Mouse (Mus musculus) liver, embryonic 15.5 days (tissue): ENCODE measurements around the gene Glmp. TPM values are rescaled to one million over a fixed set of nuclear protein-coding genes. Genes with fewer than 3 reads are reported as not detected.

Experiments used
- ATAC-seq: fragments of 200-750 bp; cut with Nextera tagmentation; 2 replicates; pipeline ENCODE4 v1.8.0; 2017; ENCODE audit warnings: moderate number of reproducible peaks, mild to moderate bottlenecking, moderate library complexity; ENCODE audit not compliant: insufficient read depth
- H3K27ac ChIP-seq: fragments of 300-500 bp; sonication (generic); replicated peaks from 2 replicates; pipeline ENCODE4 v1.5.1; 2015; ENCODE audit warnings: mild to moderate bottlenecking, inconsistent platforms
- H3K27me3 ChIP-seq: fragments of 300-500 bp; sonication (generic); 2 replicates; pipeline ENCODE4 v1.6.1; 2015; ENCODE audit warnings: mild to moderate bottlenecking, inconsistent platforms
- H3K36me3 ChIP-seq: fragments of 300-500 bp; sonication (generic); replicated peaks from 2 replicates; pipeline ENCODE4 v1.6.1; 2015; ENCODE audit warnings: moderate library complexity, mild to moderate bottlenecking, inconsistent platforms
- H3K4me1 ChIP-seq: fragments of 300-500 bp; sonication (generic); replicated peaks from 2 replicates; pipeline ENCODE4 v1.6.1; 2015; ENCODE audit warnings: inconsistent platforms
- H3K4me2 ChIP-seq: fragments of 300-500 bp; sonication (generic); 2 replicates; pipeline ENCODE4 v1.6.1; 2015; ENCODE audit warnings: moderate library complexity, mild to moderate bottlenecking, inconsistent platforms
- H3K4me3 ChIP-seq: fragments of 300-500 bp; sonication (generic); replicated peaks from 2 replicates; pipeline ENCODE4 v1.5.1; 2015; ENCODE audit warnings: mild to moderate bottlenecking, inconsistent platforms
- H3K9ac ChIP-seq: fragments of 300-500 bp; sonication (generic); 2 replicates; pipeline ENCODE4 v1.6.1; 2015; ENCODE audit warnings: moderate library complexity, mild to moderate bottlenecking, inconsistent platforms
- H3K9me3 ChIP-seq: fragments of 300-500 bp; sonication (generic); replicated peaks from 2 replicates; pipeline ENCODE4 v1.6.1; 2016; ENCODE audit warnings: inconsistent platforms
- WGBS: fragments of 180-500 bp; shearing (Covaris S2); methylation state at CpG from one replicate; pipeline ENCODE4 v1.1.7; 2015; ENCODE audit warnings: mixed read lengths; ENCODE audit not compliant: insufficient replicate concordance; 5-methylcytosine and 5-hydroxymethylcytosine counted together
- polyA plus RNA-seq: library from polyadenylated mRNA; unstranded; fragments of >200 nt; fragmentation: Nextera tagmentation; extraction: Ambion mirVana; gene quantifications from 2 replicates; pipeline ENCODE4 v1.2.1, GENCODE M21; 2015

Glmp gene
- polyA plus RNA-seq, 1 experiment from 2014 or later = 92.0 TPM

DNA sequence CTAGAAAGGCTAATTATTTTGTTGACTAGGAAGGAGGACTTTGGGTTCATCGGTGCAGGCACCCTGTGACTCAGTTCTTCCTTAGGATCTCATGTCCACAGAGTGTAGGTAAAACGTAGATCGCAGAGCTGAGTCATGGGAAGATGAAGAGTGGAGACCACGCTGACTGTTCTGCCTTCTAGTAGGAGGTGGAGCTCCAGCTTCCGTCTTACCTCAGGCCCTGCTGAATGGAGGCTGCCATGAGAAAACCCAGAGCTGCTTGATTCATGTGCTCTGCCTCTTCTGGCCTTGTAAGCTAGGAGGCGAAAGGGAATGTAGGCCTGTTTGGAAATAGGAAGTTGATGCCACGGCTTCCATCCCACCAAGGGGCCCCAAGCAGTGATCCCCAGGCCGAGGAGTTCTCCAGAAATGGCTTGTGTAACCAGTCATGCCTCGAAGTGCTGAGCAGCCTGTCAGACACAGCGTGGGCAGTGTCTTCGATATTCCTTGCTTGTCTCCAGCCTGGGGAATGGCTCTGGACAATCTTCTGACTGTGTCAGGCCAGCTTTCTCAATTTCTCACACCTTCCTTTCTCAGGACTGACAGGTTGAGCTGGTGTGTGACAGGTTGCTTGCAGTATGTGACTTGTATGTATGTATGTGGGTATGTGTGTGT, 12.7 kb downstream of the Glmp start:
- peak; percentile 35 for ATAC-seq
- Histone ChIP-seq H3K4me2 (peak overlapping the region; percentile 84), H3K9ac (peak overlapping the region; percentile 88), H3K36me3 (peaks cover 22% of the 10 kb centered on the region), H3K27me3 (no peaks in the 10 kb centered on the region), H3K27ac (peak overlapping the region; percentile 96), H3K9me3 (no peaks in the 10 kb centered on the region), H3K4me1 (peaks cover 76% of the 10 kb centered on the region), H3K4me3 (peak overlapping the region; percentile 73)
- 25% methylated on average over 11 of the region's 11 CpGs for WGBS

DNA sequence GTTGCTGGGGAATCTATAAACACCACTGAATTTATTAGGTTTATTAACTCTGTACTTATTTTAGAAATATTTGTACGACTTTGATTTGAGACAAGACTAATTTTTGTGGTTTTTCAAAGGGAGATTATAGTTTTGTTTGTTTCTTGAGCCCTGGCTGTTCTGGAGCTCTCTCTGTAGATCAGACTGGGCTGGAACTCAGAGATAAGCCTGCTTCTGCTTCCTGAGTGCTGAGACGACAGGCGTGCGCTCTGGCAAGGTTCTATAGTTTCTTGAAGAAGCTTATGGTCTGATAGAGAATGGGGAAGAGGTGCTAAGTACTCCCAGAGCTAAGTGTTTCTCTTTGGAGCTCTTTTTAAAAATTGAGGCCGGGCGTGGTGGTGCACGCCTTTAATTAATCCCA, 13.5 kb downstream of the Glmp start:
- Histone ChIP-seq H3K36me3 (peaks cover 30% of the 10 kb centered on the region), H3K4me3 (peak overlapping the region; percentile 73), H3K9ac (peak overlapping the region; percentile 39), H3K9me3 (no peaks in the 10 kb centered on the region), H3K4me2 (peak overlapping the region; percentile 84), H3K27me3 (no peaks in the 10 kb centered on the region), H3K4me1 (peaks cover 72% of the 10 kb centered on the region), H3K27ac (peak overlapping the region; percentile 96)
- 14% methylated on average over 7 of the region's 7 CpGs for WGBS
- ATAC-seq = peak; percentile 41

DNA sequence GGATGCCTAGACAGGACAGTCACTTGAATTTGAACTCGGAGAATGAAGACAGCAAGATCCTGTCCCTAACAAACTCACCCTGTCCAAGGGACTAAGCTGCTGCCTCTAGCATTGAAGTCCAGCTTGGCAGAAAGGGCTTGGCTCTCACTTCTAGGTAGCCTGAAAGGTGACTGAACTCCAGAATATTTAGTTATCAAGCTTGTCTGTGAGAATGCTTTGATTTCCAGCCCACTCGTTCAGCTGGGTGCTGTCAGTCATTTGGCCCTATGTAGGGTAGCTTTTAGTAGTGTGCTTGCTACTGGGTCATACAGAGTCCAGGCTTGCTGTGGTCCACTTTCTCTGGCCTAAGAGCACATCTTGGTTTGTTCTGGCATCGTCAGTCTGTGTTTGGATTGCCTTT, 14.2 kb downstream of the Glmp start:
- Histone ChIP-seq H3K36me3 (peaks cover 37% of the 10 kb centered on the region), H3K9ac (peak overlapping the region; percentile 39), H3K9me3 (no peaks in the 10 kb centered on the region), H3K4me3 (peak overlapping the region; percentile 73), H3K27me3 (no peaks in the 10 kb centered on the region), H3K4me1 (peaks cover 65% of the 10 kb centered on the region), H3K4me2 (peak overlapping the region; percentile 84), H3K27ac (peak overlapping the region; percentile 96)
- ATAC-seq = no peak
- 57% methylated on average over 3 of the region's 3 CpGs for WGBS

DNA sequence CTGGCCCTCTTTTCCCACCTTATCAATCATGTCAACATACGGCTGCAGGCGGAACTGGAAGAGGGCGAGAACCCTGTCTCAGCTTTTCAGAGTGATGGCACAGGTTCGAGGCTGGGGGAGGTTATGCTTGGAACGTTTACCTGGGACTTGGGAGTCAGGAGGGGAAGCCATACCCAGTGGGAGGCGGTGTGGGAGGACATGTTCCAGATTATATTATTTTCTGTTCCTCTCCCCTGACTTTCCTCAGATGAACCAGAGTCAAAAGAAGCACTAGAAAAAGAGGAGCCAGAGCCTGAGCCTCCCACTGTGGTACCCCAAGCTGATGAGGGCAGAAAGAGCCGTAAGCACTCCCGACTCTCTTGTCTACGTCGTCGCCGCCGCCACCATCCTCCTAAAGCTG, 25.9 kb downstream of the Glmp start:
- ATAC-seq = no peak
- no peaks in the 10 kb centered on the region for H3K27me3 ChIP-seq
- H3K36me3 ChIP-seq = peaks cover 100% of the 10 kb centered on the region
- H3K27ac ChIP-seq = no peak overlapping the region
- no peak overlapping the region for H3K4me3 ChIP-seq
- 86% methylated on average over 13 of the region's 13 CpGs for WGBS
- no peaks in the 10 kb centered on the region for H3K4me1 ChIP-seq
- no peak overlapping the region for H3K9ac ChIP-seq
- no peaks in the 10 kb centered on the region for H3K9me3 ChIP-seq
- H3K4me2 ChIP-seq = no peak overlapping the region

DNA sequence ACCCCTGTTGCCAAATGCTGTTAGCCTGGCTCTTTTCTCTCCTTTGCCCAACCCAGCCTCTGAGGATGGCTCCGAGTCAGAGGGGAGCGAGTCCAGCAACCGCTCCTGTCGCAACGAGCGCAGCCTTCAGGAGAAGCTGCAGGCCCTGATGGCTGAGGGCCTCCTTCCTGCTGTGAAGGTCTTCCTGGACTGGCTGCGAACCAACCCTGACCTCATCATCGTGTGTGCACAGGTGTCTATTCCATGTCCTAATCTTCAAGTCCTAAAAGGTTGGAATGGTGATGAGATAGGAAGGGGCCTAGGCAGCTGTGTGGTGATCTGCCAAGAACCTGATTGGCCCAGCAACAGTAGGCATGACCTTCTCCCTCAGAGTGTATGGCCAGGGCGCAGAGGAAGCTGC, 28.1 kb downstream of the Glmp start:
- Histone ChIP-seq H3K9me3 (no peaks in the 10 kb centered on the region), H3K27ac (no peak overlapping the region), H3K9ac (no peak overlapping the region), H3K4me2 (no peak overlapping the region), H3K27me3 (no peaks in the 10 kb centered on the region), H3K4me3 (no peak overlapping the region), H3K4me1 (no peaks in the 10 kb centered on the region), H3K36me3 (peaks cover 100% of the 10 kb centered on the region)
- 90% methylated on average over 9 of the region's 9 CpGs for WGBS
- no peak for ATAC-seq

DNA sequence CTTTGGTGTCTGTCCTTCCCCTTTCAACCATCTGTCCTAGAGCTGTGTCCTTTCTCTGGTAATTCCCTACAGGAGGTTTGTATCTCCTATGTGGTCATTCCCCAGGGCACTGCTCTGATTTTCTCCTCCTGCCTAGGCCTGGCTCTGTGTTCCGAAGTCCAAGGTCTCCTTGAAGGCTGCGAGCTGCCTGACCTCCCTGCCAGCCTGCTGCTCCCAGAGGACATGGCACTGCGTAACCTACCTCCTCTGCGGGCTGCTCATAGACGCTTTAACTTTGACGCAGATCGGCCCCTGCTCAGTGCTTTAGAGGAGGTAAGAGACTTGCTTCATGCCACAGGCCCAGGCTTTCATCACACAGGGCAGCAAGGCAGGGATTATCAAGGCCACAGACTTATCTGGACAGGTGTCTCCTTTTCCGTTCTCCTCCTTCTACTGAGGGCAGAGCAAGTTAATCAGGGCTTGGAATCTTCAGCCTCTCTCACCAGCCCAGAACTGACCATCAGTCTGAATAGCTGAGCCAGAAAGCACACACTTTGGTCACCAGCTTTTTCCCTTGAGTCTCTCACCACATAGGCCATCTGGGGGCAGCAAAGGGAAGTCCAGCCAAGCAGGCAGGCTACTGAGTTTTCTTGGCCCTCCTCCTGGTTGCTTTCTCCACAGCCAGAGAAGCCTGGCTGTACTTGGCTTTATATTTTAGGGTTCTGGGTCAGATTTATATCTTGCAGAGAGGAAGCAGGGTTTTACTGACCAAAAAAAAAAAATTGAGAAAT, 29.8 kb downstream of the Glmp start:
- no peaks in the 10 kb centered on the region for H3K27me3 ChIP-seq
- H3K36me3 ChIP-seq = peaks cover 100% of the 10 kb centered on the region
- no peak overlapping the region for H3K9ac ChIP-seq
- ATAC-seq = no peak
- 89% methylated on average over 8 of the region's 8 CpGs for WGBS
- 0 out of 2 replicates have a peak overlapping the region, but pooled peaks have one; percentile 14 for H3K27ac ChIP-seq
- no peaks in the 10 kb centered on the region for H3K9me3 ChIP-seq
- H3K4me3 ChIP-seq = no peak overlapping the region
- H3K4me1 ChIP-seq = peaks cover 3% of the 10 kb centered on the region; the same call in 1 of the 2 replicates
- H3K4me2 ChIP-seq = no peak overlapping the region

DNA sequence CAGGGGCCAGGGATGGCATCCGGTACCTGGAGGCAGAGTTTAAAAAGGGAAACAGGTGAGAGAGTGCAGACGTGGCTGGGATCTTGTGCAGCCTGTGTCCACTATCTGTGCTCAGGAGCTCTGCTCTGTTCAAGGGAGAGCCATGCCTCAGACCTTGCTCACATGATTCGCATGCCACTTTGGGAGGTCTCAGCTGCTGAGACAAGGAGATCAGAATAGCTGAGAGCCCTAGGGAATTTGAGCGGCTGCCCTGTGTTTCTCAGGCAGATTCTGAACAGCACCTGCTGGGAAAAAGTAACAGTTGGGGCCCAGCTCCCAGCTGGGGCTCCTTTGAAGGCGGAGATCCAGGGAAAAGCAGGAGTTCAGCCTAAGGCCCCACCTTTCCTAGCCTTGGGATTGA, 34.8 kb downstream of the Glmp start:
- H3K36me3 ChIP-seq = peaks cover 81% of the 10 kb centered on the region
- ATAC-seq = no peak
- 77% methylated on average over 5 of the region's 5 CpGs for whole genome bisulfite sequencing

DNA sequence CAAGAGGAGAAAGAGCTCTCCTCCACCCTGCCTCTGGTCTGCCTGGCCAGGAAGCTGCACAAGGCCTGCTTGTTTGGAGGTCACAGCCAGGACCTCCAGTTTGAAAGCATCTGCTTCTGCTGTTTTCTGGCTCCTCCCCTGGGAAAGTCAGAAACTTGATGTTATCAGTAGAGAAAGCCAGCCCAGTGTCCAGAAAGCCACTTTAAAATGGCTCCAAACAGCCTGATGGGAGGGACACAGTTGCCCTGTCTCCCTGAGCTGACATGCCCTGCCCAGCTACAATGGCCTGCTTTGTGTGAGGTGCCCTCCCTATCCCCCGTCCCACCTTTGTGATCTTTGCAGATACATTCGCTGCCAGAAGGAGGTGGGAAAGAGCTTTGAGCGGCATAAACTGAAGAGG, 35.2 kb downstream of the Glmp start:
- Histone ChIP-seq H3K27me3 (peaks cover 10% of the 10 kb centered on the region), H3K27ac (no peak overlapping the region), H3K9ac (no peak overlapping the region), H3K36me3 (peaks cover 77% of the 10 kb centered on the region), H3K9me3 (no peaks in the 10 kb centered on the region), H3K4me1 (peaks cover 56% of the 10 kb centered on the region), H3K4me3 (no peak overlapping the region), H3K4me2 (no peak overlapping the region)
- ATAC-seq = no peak
- 76% methylated on average over 3 of the region's 3 CpGs for WGBS

More for the DNA sequence above, 34.8 kb downstream of the Glmp start:
- H3K9ac ChIP-seq = no peak overlapping the region
- peaks cover 52% of the 10 kb centered on the region for H3K4me1 ChIP-seq
- H3K27me3 ChIP-seq = peaks cover 6% of the 10 kb centered on the region; the same call in 1 of the 2 replicates
- H3K4me3 ChIP-seq = no peak overlapping the region
- no peak overlapping the region for H3K4me2 ChIP-seq
- H3K27ac ChIP-seq = no peak overlapping the region
- H3K9me3 ChIP-seq = no peaks in the 10 kb centered on the region

DNA sequence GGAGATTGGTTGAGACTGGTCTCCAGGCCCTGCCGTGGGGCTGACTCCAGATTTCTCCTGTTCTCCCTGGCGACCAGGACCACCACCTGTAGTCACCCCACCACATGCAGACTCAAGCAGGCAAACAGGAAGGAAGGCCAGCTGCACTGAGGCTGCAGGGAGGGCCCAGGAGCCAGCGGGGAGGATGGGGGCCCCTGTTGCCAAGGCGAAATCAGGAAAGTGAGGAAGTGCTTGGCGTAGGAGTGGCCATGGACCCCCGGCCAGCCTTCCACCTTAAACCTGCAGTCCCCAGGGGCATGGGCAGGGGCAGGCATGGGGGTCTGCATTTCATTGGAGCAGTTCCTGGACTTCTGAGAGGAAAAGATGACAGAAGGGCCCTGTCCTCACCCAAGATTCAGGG, 36.3 kb downstream of the Glmp start:
- Histone ChIP-seq H3K4me2 (no peak overlapping the region), H3K4me3 (no peak overlapping the region), H3K9me3 (no peaks in the 10 kb centered on the region), H3K9ac (no peak overlapping the region), H3K27ac (0 out of 2 replicates have a peak overlapping the region, but pooled peaks have one; percentile 10), H3K36me3 (peaks cover 66% of the 10 kb centered on the region), H3K4me1 (peaks cover 67% of the 10 kb centered on the region), H3K27me3 (peaks cover 21% of the 10 kb centered on the region)
- 46% methylated on average over 6 of the region's 6 CpGs for WGBS
- no peak for ATAC-seq

DNA sequence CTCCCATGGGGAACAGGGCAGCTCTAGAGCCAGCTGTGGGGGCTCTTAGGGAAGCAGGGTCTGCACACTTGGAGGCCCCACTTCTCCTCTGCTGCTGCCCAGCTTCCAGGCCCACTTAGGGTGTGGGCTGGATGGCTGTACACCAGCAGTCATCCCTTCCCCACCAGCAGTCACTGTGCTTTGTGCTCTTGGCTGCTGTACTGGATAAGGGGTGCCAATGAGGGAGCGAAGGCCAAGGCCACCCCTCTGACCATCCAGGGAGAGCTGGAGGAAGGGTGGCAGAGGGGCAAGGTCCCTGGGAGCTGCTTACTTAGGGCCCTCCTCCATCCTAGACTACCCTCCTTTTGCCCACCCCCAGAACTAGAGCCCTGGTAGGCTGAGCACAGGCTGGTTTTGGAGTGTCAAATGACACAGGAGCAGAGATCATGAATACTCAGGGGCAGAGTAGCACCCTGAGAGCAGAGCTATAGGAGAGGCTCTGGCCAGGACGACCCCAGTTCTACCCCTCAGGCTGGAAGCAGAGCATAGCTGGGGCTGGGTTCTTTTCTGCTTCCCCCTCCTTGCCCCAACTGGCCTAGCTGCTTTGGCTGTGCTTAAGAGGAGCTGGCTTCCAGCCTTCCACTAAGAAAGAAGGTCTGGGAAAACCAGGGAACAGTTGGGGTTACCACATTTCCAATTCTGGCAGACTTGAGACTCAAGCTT, 36.9 kb downstream of the Glmp start:
- peaks cover 69% of the 10 kb centered on the region for H3K4me1 ChIP-seq
- H3K36me3 ChIP-seq = peaks cover 59% of the 10 kb centered on the region
- H3K4me3 ChIP-seq = no peak overlapping the region
- peaks cover 28% of the 10 kb centered on the region for H3K27me3 ChIP-seq
- 0 out of 2 replicates have a peak overlapping the region, but pooled peaks have one; percentile 80 for H3K4me2 ChIP-seq
- peak overlapping the region; percentile 94 for H3K27ac ChIP-seq
- no peaks in the 10 kb centered on the region for H3K9me3 ChIP-seq
- 68% methylated on average over 2 of the region's 2 CpGs for WGBS
- ATAC-seq = no peak
- H3K9ac ChIP-seq = peak overlapping the region; percentile 11; the same call in 1 of the 2 replicates

DNA sequence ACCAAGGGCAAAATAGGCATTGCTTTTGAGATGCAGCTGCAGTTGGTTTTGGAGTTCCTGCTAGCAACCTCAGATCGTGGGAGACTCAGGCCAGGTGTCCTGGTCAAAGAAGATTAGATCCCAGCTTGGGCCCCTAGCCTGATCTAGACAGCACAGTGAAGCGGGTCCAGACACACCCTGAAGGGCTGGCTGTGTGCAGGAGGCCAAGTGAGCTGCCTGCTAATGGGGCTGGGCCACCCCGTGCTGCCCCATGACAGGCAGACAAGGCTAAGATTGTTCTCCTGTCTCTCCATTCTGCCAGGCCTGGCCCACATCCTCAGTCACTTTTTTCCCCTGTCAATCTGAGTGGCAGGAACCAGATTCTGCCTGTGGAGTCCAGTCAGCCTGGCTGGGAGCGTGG, 38.9 kb downstream of the Glmp start:
- H3K27ac ChIP-seq = peak overlapping the region; percentile 94
- peak overlapping the region; percentile 56 for H3K9ac ChIP-seq
- H3K36me3 ChIP-seq = peaks cover 40% of the 10 kb centered on the region
- WGBS = 31% methylated on average over 4 of the region's 4 CpGs
- ATAC-seq = peak; percentile 94
- peak overlapping the region; percentile 80 for H3K4me2 ChIP-seq
- peaks cover 75% of the 10 kb centered on the region for H3K4me1 ChIP-seq
- peak overlapping the region; percentile 59 for H3K4me3 ChIP-seq
- no peaks in the 10 kb centered on the region for H3K9me3 ChIP-seq
- peaks cover 36% of the 10 kb centered on the region for H3K27me3 ChIP-seq
